Mouse (Mus musculus) spleen, adult 2 months (tissue): ENCODE data around the gene Bmp5.

Experiments
- CTCF ChIP-seq: fragments of 200-500 bp; IDR thresholded peaks from 2 replicates; pipeline ENCODE4 v1.5.1; 2011; ENCODE audit warnings: mild to moderate bottlenecking, inconsistent platforms; ENCODE audit not compliant: insufficient read depth, insufficient read length, insufficient replicate concordance; ENCODE audit errors: extremely low read depth
- POLR2A ChIP-seq: fragments of 200-500 bp; IDR thresholded peaks from 2 replicates; pipeline ENCODE4 v1.6.1; 2011; ENCODE audit warnings: low read depth, low read length, inconsistent platforms

DNA sequence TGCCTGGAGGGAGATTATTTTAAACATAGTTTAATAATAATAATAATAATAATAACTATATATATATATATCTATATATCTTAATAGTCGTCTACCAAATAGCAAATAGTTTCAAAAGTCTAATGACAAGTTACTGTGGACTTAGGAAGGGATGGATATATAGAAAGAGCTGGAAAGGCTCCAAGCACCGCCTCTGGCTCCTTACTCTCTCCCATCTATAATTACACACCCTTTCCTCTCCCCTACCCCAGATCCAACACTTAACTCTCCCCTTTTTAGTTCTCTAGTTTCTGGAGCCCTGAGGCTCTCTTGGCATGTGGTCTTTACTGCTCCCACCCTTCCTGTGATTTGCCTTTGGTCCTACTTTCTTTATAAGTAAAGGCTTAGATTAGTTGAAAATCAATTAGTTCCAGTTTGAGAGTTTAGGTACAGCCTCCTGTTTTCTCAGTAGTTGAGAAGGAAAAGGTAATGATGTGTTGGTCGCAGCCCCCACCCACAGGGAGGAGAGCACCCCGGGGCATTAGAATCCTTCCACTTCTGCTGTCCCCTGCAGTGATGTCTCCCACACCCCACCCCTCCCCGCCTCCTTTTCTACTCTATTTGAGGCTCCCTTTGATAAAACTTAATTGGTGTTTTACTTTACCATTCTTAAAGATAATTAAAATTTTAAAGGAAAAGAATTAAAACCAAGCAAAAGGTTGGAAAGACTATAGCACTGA is 5.6 kb downstream of the Bmp5 start:
- TF ChIP-seq CTCF: no peak
- no peak for TF ChIP-seq POLR2A
